Mouse (Mus musculus) spleen, postnatal 4 days (tissue): ENCODE measurements around the gene Psmb9.
A peak's percentile ranks its signal among the peaks of the same experiment; 100 is the strongest.
"Not testable (repeated sequence)": the region's sequence is repeated elsewhere in the genome, so short reads cannot be mapped to it uniquely, and the experiment has no call there.

Experiments
- DNase-seq, 2 experiments: peaks; one replicate each; pipeline ENCODE4 v3.0.0; 2022; ENCODE audit warnings: low spot score in 2 of 2

Gene Psmb9

DNA sequence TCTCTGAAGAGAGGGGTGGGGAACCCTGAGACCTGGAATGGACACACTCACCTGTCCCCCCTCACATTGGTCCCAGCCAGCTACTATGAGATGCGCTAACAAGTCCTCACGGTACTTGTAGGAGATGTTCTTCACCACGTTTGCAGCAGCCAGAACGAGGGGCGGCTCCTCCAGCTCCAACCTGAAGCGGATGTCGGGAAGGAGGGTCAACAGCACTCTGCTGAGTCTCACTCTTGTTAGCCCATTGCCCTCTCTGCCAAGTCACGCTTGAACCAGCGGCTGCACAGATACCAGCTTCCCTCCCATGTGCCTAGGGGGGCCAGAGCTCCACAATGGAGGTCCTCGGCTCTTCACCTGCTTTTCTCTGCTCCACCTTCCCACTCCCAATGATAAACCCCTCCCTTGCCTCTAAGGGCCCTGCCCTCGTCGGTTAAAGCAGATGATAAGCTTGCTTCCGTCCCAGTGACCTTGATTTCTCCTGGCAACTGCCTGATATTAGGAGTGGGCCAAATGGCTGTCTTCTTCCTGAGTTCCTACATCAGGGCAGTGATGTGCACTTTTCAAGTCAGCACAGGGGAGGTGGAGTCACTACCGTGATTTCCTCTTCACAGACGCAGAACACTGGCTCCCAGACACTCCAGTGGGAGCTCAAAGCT is 3.9 kb downstream of the Psmb9 start:
- DNase-seq, result no peak

DNA sequence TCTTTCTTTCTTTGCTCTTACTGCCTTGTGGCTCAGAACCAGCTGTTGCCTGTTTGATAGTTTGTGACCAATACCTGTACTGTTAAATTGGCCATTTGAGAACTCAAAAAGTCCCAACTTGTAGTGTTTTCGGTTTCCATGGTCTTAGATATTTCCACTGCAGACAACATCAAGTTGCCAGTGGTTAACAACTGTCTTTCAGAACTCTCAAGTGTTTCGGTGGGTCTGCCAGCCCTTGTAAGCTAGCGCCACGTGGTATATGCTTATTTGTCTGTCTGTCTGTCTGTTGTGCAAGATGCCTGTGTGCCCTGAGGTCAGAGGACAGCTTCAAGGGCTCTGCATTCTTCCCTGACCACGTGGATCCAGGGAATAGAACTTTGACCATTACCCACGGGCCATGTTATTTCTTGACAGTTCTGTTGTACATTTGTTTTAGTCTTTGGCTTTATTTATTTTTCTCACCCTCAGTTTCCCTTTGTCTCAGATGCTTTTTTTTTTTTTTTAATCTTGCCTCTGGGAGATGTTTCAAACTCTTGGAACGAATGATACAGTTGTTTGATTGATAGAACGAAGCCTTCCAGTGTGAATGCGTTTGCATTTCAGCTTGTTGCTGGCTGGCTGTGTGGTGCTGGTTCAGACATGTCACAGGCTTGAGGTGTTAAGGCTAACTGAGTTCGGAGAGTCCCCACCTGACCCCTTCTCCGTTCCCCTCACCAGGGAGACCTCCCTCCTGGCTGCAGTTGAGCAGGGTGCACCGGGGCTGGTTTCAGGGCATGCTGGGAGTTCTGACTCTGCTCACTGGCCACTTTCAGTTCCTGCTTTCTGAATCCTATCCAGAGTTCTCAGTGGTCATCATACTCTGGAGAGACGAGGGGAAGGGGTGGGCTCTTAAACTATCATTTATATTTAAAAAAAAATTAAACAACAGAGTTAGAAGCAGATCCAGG is 7.4 kb downstream of the Psmb9 start:
- no peak for DNase-seq

DNA sequence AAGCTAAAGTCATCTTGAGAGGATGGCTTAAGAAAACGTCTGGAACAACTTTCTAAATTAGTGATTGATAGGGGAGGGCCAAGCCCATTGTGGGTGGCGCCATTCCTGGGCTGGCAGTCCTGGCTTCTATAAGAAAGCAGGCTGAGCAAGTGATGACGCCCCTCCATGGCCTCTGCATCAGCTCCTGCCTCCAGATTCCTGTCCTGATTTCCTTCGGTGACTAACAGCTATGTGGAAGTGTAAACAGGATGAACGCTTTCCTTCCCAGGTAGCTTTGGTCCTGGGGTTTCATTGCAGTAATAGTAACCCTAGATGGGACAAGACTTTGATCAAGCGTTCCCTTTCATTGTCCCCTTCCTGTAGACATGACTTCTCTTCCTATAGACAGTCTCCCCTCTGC is 8.5 kb downstream of the Psmb9 start:
- no peak for DNase-seq

DNA sequence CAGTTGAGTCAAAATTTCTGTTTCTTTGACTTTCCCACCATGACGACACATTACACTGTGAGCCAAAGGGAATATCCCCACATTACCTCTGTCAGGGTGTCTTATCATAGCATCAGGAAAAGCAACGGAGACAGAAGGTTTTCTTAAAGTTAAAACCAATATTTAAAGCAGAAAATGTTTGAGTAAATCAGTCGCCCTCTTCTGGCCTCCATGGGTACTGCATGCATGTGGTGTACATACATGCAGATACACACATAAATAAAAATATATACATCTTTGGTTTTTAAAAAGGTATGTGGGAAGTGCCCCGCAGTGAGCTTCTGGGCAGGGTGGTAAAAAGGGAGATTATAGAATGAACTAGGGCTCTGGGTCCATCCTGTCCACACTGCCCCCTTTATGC is 10.4 kb downstream of the Psmb9 start:
- DNase-seq, result no peak

- peak in 1 of 2 experiments; percentile 19 for DNase-seq
Observed at GRCm38 (mm10) chr17:34174075-34174474, 13.5 kb downstream of the Psmb9 start.

DNA sequence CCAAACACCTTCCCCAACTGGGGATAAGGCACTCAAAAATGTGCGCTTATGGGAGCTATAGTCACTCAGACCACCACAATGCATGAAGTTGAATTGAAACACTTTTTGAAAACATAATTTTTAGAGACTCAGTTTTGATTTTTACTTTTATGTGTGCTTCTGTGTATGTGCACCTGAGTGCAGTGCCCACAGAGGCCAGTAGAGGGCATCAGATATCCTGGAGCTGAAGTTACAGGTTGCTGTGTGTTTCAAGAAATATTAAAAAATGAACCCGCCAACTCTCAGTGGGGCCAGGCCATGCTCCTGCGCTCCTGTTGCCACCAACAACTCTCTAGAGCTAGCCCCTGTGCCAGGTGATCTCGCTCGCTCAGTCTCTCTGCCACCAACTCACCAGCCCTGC is 15.0 kb downstream of the Psmb9 start:
- DNase-seq, result no peak

DNA sequence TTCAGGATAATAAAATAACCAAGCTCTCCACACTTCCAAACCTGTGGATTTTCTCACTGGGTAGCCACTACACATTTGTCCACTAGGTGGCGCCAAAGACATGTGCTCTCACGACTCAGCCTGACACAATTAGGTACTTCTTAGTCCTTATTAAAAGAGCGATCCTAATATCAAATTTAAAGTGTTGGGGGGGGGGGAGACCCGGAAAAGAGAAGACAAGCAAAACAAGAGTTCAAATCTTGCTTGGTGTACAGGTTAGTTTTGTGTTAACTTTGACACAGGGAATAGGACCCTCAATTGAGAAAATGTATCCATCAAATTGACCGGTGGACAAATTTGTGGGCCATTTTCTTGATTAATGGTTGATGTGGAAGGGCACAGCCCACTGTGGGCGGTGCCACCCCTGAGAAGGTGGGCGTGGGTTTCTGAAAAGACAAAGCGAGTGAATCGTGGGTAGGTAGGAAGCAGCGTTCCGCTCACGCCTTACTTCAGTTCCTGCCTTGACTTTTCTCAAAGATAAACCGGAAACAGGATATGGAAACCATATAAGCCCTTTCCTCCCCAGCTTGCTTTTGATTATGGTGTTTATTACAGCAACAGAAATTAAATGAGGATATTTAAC is 16.6 kb downstream of the Psmb9 start:
- peak; percentile 82 to 94 for DNase-seq

DNA sequence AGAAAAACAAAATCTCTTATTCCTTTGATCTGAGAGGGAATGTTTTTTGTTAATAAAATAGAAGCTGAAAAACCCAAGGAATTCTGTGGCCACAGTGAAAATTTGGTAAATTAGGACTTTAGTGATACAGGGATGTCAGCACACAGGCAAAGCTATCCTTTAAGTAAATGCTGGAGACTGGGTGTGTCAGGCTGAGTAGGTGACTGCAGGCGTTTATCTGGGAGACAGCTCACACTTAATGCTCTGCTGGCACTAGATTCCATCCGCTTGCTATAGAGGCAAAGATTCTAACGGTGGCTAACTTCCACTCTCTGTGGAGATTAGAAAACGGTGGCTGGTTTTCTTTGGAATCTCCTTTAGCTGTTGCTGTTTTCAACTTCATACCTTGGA is 17.1 kb downstream of the Psmb9 start:
- no peak for DNase-seq

GRCm38 (mm10) chr17:34169279-34169678 is 18.3 kb downstream of the Psmb9 start:
- peak in 1 of 2 experiments; percentile 66 for DNase-seq

- no peak for DNase-seq
Observed at GRCm38 (mm10) chr17:34165033-34165730, 22.4 kb downstream of the Psmb9 start.

GRCm38 (mm10) chr17:34164202-34164895 is 23.2 kb downstream of the Psmb9 start:
- DNase-seq, result peak; percentile 51 to 74

DNA sequence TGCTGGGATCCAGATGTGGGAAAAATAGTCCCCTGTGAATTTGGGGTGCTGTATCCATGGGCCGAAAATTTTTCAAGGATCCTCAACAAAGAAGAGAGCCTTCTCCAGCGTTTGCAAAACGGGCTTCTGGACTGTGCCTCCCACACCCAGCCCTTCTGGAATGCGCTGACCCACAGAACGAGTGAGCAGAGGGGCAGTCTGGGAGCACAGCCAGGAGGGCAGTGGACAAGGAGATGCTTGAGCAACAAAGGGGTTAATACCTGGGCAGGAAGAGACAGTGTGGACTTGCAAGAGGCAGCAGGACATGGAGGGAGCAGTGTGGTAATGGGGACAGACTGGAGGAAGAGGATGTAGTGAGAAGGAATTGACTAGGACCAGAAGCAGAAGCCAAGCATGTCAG is 32.0 kb downstream of the Psmb9 start:
- no peak for DNase-seq

GRCm38 (mm10) chr17:34152923-34153322 is 34.6 kb downstream of the Psmb9 start, which contains the start of gene H2-DMb1:
Gene H2-DMb1 (plus strand): TSS chr17:34153072.
- DNase-seq, result no peak

- no peak for DNase-seq
Observed at GRCm38 (mm10) chr17:34144960-34145371, 42.6 kb downstream of the Psmb9 start.

DNA sequence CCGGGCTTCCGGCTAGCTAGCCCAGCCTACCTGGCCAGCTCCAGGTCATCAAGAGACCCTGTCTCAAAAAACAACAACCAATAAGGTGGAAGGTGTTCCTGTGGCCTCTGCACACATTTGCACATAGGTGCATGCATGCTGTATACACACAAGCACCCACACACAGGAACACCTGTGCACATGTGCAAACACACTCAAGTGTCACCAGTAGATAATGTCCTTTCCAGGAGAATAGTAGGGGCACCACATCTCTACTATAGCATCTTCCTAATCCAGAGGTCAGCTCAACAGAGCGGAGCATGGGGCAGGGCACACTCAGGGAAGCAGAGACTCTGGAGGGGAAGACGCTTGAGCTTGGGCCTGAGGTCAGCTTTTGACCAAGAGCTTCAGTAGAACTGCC is 43.3 kb downstream of the Psmb9 start:
- DNase-seq, result not testable (repeated sequence)

GRCm38 (mm10) chr17:34143461-34143860 is 44.1 kb downstream of the Psmb9 start:
- DNase-seq, result no peak

DNA sequence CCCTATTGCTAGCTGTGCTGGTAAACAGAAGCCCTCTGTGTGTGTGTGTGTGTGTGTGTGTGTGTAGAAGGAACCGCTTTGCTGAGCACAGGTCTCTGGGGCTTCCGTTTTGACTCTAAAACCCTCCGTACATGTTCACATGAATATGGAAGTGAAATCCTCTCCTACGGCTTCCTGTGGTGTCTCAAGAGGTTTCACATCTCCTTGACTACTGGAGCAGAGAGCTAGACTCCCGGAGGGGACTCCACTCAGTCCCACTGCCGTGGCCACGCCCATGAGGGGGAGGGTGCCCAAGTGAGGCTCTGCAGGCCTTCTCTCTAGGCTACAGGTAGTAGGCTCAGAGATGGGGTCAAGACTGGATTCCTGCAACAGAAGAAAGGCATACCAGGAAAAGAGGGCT is 44.5 kb downstream of the Psmb9 start, which contains the start of gene H2-DMb2:
Gene H2-DMb2 (plus strand): TSS at position 275 of the 400 bp plus-strand sequence.
- DNase-seq, result peak; percentile 86 to 88

DNA sequence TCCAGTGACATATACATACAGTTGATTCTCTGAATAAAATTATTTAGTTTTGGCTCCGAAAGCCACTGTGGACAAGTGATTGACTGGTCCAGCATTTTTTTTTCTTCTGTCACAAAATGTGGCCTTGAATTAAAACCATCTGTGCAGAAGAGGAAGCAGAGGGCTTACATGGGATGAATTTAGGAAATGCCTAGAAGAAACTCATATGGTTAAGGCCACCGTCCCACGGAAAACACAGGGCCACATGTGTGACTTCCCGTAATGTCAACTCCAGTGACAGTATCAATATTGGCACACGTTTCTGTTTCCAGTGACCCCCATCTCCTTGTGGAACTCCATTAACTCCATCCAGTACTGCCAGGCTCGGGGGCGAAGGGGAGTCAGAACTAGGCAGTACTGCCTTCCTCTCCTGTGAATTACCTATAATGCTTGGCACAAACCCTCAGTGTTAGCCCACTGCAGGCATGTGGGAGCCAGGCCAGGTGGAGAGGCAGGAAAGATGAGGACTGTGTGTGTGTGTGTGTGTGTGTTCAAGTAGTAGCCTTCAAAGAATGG is 45.0 kb downstream of the Psmb9 start:
- DNase-seq, result no peak

DNA sequence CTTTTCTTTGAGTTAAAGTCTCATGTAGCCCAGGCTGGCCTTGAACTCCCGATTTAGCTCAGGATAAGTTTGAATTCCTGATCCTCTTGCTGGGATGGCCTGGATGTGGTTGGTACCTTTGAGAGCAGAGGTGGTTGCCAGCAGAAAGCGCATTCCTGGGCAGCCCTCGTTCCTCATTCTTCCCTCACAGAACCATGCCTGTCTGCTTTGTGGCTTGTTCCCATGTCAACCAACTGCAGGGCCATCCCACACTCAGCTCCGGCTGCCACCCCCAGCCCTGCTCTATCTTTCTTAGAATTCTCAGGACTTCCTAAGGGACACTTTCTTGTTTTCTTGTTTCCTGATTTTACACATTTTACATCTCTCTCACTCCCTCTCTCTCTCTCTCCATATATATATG is 46.1 kb downstream of the Psmb9 start:
- no peak for DNase-seq

- DNase-seq, result no peak
Observed at GRCm38 (mm10) chr17:34140240-34140639, 47.3 kb downstream of the Psmb9 start.

DNA sequence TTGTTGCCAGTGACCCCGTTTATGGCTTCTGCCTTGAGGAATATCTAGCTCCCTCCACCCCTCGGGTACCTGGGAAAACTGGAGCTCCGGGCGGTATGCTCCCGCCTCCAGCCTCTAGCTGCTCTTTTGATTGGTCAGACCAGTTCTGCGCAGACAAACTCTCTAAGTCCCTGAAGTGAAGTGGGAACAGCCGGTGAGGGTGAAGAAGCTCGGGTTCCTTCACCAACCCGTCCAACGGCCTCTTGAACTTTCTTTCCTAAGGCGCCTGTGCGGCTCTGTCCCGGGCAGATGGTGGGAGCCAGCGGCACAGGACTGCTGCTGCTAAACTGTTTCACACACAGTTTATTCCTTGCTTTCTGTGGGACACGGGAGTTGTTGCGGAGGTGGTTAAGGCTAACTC is 48.1 kb downstream of the Psmb9 start:
- no peak for DNase-seq
